Mouse (Mus musculus): ENCODE data around the gene Rpl7a. TPM values are rescaled to one million over a fixed set of nuclear protein-coding genes. Genes with fewer than 3 reads are reported as not detected.

Gene Rpl7a
- total RNA-seq, 1 experiment = 3,070 TPM

DNA sequence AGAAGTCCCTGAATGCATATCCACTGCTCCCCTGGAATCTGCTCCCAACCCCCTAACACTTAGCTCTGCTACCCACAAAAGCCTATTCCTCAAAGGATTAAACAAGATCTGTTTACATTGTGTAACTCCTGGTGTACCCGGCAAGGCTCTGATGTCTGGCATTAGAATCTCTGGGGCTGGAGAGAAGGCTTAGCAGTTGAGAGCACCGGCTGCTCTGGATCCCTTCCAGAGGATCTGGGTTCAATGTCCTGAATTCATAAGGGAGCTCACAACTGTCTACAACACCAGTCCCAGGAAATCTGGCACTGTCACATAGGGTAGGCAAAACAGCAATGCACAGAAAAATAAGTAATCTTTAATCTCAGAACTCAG lies 46.9 kb downstream of the Rpl7a start:
- no peaks in the 10 kb centered on the region for H3K9me3 ChIP-seq (ENCODE audit: control insufficient read depth, insufficient read depth, low read depth, low read length)
- no peaks in the 10 kb centered on the region for H3K4me1 ChIP-seq (ENCODE audit: control insufficient read depth in 2 of 2, insufficient read depth in 2 of 2, low read length in 2 of 2, poor library complexity in 1 of 2)
- H3K4me3 ChIP-seq (ENCODE audit: insufficient read depth in 1 of 2, low read depth in 1 of 2, low read length in 2 of 2, poor library complexity in 1 of 2, severe bottlenecking in 1 of 2) = no peak overlapping the region
- in situ Hi-C loops (cut with MboI; ENCODE audit: low sequenced_read_pairs in 2 of 2, unreplicated experiment in 2 of 2) = no loop called here
- H3K36me3 ChIP-seq (ENCODE audit: control insufficient read depth, insufficient read depth, low read length, poor library complexity, severe bottlenecking) = peaks cover 67% of the 10 kb centered on the region
- no peak overlapping the region for H3K27ac ChIP-seq (ENCODE audit: insufficient read depth, low read depth, low read length, poor library complexity, severe bottlenecking)
- H3K9ac ChIP-seq (ENCODE audit: insufficient read depth, low read depth, low read length, poor library complexity, severe bottlenecking) = no peak overlapping the region
- no peak for DNase-seq (ENCODE audit: low read depth, low spot score)
- TF ChIP-seq ZC3H11A (IDR thresholded peaks at IDR 0.05; ENCODE audit: borderline replicate concordance, low read depth, low read length) = no peak
- TF ChIP-seq MAFK (IDR thresholded peaks at IDR 0.05; ENCODE audit: insufficient read depth, low read depth, low read length) = no peak
- TF ChIP-seq HCFC1 (IDR thresholded peaks at IDR 0.05; ENCODE audit: borderline replicate concordance, insufficient read depth, low read length) = no peak
- TF ChIP-seq ZNF384 (IDR thresholded peaks at IDR 0.05; ENCODE audit: low read depth, low read length) = no peak
- no peak for TF ChIP-seq CHD2 (IDR thresholded peaks at IDR 0.05; ENCODE audit: low read depth, low read length)

DNA sequence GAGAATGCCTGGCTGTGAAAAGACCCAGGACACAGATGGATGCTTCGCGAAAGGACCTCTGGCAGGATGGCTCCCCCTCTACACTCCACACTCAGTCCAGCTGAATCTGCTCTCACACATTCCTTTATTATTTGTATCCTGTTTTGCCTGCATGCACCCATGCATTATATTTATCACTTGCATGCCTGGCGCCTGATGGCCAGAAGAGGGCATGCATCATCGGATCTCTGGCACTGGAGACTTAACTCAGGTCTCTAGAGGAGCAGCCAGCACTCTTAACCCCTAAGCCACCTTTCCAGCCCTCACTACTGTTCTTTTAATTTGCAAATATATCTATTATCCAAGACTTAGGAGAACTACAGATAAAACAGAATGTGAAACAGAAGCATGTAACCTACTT lies 50.2 kb downstream of the Rpl7a start:
- no peak for TF ChIP-seq CHD2 (IDR thresholded peaks at IDR 0.05; ENCODE audit: low read depth, low read length)
- no peak for TF ChIP-seq HCFC1 (IDR thresholded peaks at IDR 0.05; ENCODE audit: borderline replicate concordance, insufficient read depth, low read length)
- TF ChIP-seq ZNF384 (IDR thresholded peaks at IDR 0.05; ENCODE audit: low read depth, low read length) = no peak
- no peak for TF ChIP-seq MAFK (IDR thresholded peaks at IDR 0.05; ENCODE audit: insufficient read depth, low read depth, low read length)
- TF ChIP-seq ZC3H11A (IDR thresholded peaks at IDR 0.05; ENCODE audit: borderline replicate concordance, low read depth, low read length) = no peak
- no peak for DNase-seq (ENCODE audit: low read depth, low spot score)
- peaks cover 41% of the 10 kb centered on the region for H3K36me3 ChIP-seq (ENCODE audit: control insufficient read depth, insufficient read depth, low read length, poor library complexity, severe bottlenecking)
- in situ Hi-C loops (cut with MboI; ENCODE audit: low sequenced_read_pairs in 2 of 2, unreplicated experiment in 2 of 2) = no loop called here
- peaks cover 0 to 5% of the 10 kb centered on the region in 2 experiments; a peak in 1 of 4 replicates for H3K4me1 ChIP-seq (ENCODE audit: control insufficient read depth in 2 of 2, insufficient read depth in 2 of 2, low read length in 2 of 2, poor library complexity in 1 of 2)
- H3K9ac ChIP-seq (ENCODE audit: insufficient read depth, low read depth, low read length, poor library complexity, severe bottlenecking) = no peak overlapping the region
- no peak overlapping the region for H3K4me3 ChIP-seq (ENCODE audit: insufficient read depth in 1 of 2, low read depth in 1 of 2, low read length in 2 of 2, poor library complexity in 1 of 2, severe bottlenecking in 1 of 2)
- H3K9me3 ChIP-seq (ENCODE audit: control insufficient read depth, insufficient read depth, low read depth, low read length) = no peaks in the 10 kb centered on the region
- H3K27ac ChIP-seq (ENCODE audit: insufficient read depth, low read depth, low read length, poor library complexity, severe bottlenecking) = no peak overlapping the region

Other genes starting within 250 kb of the Rpl7a start
- not detected in 2 replicates for gene Lcn4, start 239.5 kb upstream of the Rpl7a start, total RNA-seq (2012; rRNA removed)
- 1.8 and 2.1 TPM in 2 replicates for gene Abo, start 45.8 kb upstream of the Rpl7a start, total RNA-seq (2012; rRNA removed)
- 42.4 and 44.9 TPM in 2 replicates for gene Surf6, start 7.9 kb upstream of the Rpl7a start, total RNA-seq (2012; rRNA removed)
- gene Med22, start 87 bp upstream of the Rpl7a start, total RNA-seq (2012; rRNA removed) = 31.5 and 38.8 TPM in 2 replicates
- gene Surf2, start 5.6 kb downstream of the Rpl7a start, total RNA-seq (2012; rRNA removed) = 32.3 and 35.8 TPM in 2 replicates
- 50.7 and 53.3 TPM in 2 replicates for gene Surf1, start 5.8 kb downstream of the Rpl7a start, total RNA-seq (2012; rRNA removed)
- 234 and 285 TPM in 2 replicates for gene Surf4, start 23.2 kb downstream of the Rpl7a start, total RNA-seq (2012; rRNA removed)
- gene Stkld1, start 23.3 kb downstream of the Rpl7a start, total RNA-seq (2012; rRNA removed) = not detected in 2 replicates
- gene Rexo4, start 53.6 kb downstream of the Rpl7a start, total RNA-seq (2012; rRNA removed) = 56.7 and 57.6 TPM in 2 replicates
- 0.05 TPM in 1 of 2 replicates, not detected in the other for gene Adamts13, start 62.7 kb downstream of the Rpl7a start, total RNA-seq (2012; rRNA removed)
- 9.2 and 11.6 TPM in 2 replicates for gene Cacfd1, start 99.2 kb downstream of the Rpl7a start, total RNA-seq (2012; rRNA removed)
- gene Slc2a6, start 117.2 kb downstream of the Rpl7a start, total RNA-seq (2012; rRNA removed) = 1.2 and 2.4 TPM in 2 replicates
- not detected in 2 replicates for gene Mymk, start 161.4 kb downstream of the Rpl7a start, total RNA-seq (2012; rRNA removed)
- gene Adamtsl2, start 168.6 kb downstream of the Rpl7a start, total RNA-seq (2012; rRNA removed) = 0.36 TPM in 1 of 2 replicates, not detected in the other
- gene Fam163b, start 231.7 kb downstream of the Rpl7a start, total RNA-seq (2012; rRNA removed) = 0.42 TPM in 1 of 2 replicates, not detected in the other